Mouse (Mus musculus): ENCODE data around the gene Ptn.

- TF ChIP-seq TAL1 (IDR thresholded peaks at IDR 0.05; ENCODE audit: low read length) = no peak
- no peak for TF ChIP-seq HCFC1 (IDR thresholded peaks at IDR 0.05; ENCODE audit: low read depth, low read length)
- no peak for TF ChIP-seq RAD21 (IDR thresholded peaks at IDR 0.05; ENCODE audit: low read depth, low read length)
- no peak for TF ChIP-seq SIN3A (IDR thresholded peaks at IDR 0.05; ENCODE audit: low read length)
Observed at GRCm38 (mm10) chr6:36808306-36809058, 1.5 kb downstream of the Ptn start.

Data from MEL (cell line).